Mouse (Mus musculus): ENCODE measurements around the gene Zbp1. TPM values are rescaled to one million over a fixed set of nuclear protein-coding genes. Genes with fewer than 3 reads are reported as not detected.

Zbp1 gene
- total RNA-seq, 2 experiments from 2014 or later: 3.0 to 4.4 TPM

DNA sequence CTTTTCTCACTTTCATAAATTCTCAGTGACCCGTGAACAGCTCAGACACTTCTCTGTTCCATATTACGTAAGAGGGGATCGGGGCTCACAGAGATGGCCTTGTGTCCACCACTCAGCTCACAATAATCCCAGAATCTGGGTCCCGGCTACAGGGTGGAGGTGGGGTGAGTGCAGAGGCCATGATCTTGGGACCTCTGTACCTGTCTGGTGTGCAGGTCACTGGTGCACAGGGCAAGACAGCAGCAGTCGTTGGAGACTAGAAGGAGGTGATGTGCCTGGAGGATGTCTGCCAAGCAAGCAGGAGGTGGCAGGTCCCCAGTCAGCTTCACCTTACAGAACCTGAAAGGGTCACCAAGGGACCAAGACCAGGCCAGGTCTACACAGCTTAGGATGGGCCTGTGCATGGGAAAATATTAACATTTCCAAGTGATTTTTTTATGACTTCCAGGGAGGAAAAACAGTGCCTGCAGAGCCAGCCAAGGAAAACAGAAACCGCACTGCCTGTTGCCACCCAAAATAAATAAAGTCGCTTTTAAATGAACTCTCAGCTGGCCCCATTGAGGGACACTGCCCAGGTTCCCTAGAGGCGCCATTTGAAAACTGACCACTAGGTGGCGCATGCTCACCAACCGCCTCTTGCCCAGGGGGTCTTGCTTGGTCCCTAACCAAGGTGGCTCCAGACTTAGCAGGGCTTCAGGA is 682 bp upstream of the Zbp1 start:
- peak; percentile 75; the same call in 1 of the 2 replicates for ATAC-seq (replicated peaks; ENCODE audit: low FRiP score, poor library complexity, severe bottlenecking)

DNA sequence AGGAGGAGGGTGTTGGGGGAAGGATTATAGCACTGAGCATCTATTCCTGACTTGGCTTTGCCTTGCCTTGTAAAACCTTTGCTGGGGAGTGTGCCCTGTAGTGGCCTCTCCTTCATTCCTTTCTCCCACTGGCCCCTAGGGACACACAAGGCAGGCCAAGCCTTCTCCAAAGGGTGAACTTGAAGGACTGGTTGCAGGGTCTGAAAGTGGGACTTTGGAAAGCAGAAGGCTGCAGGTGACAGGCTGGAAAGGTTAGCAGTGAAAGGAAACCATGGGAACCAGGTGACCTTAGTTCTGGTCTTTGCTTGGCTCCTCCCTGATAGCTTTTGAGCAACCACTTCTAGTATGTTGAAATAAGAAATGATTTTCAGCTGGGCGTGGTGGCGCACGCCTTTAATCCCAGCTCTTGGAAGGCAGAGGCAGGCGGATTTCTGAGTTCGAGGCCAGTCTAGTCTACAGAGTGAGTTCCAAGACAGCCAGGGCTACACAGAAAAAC is 912 bp downstream of the Zbp1 start:
- ATAC-seq (replicated peaks; ENCODE audit: low FRiP score, poor library complexity, severe bottlenecking): no peak

GRCm38 (mm10) chr2:173217246-173217645 is 1.5 kb downstream of the Zbp1 start:
- ATAC-seq (replicated peaks; ENCODE audit: low FRiP score, poor library complexity, severe bottlenecking): no peak

GRCm38 (mm10) chr2:173216840-173217239 is 1.9 kb downstream of the Zbp1 start:
- ATAC-seq (replicated peaks; ENCODE audit: low FRiP score, poor library complexity, severe bottlenecking): no peak

- no peak for ATAC-seq (replicated peaks; ENCODE audit: low FRiP score, poor library complexity, severe bottlenecking)
Observed at GRCm38 (mm10) chr2:173212227-173212626, 6.5 kb downstream of the Zbp1 start.

GRCm38 (mm10) chr2:173209091-173209815 is 9.5 kb downstream of the Zbp1 start:
- no peak for ATAC-seq (replicated peaks; ENCODE audit: low FRiP score, poor library complexity, severe bottlenecking)

DNA sequence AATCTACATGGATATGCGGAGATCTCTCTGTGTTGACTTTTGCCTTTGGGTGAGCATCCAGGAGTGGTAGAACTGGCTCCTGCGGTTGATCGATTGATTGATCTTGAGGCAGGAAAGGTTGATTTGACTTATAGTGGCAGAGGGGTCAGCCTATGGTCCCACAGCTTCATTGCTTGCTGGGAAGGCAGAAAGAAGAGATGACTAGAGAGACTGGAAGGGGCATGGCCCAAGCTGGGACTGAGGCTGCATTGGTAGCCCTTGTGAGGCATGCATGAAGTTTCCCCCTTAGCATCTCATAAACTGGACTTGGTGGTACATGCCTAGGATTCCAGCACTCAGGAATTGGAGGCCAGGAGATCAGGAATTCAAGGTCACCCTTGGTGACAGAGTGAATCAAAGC is 11.7 kb downstream of the Zbp1 start:
- ATAC-seq (replicated peaks; ENCODE audit: low FRiP score, poor library complexity, severe bottlenecking): no peak

DNA sequence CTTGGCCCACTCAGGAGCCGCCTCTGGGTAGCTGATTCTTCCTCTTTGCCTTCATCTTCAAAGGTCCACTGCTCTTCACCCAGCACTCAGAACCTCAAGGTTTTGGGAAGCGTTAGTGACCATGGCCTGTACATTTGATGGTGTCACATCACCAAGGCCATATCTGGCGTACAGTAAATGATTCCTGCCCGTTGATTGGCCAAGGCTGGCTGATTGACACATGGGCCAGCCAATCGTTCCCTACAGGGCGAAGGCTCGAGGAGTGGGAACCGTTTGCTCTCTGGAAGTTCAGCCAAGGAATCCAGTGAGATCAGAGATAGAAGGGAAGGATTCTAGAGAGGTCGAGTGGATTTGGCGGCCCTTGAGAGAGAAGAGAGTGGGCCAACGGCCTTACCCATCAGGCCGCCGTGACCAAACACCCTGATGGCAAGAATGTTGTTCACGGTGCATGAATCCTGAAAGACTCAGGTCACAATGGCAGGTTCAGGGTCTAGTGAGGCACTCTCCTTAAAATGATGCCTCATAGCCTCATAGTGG is 13.1 kb downstream of the Zbp1 start:
- no peak for ATAC-seq (replicated peaks; ENCODE audit: low FRiP score, poor library complexity, severe bottlenecking)

DNA sequence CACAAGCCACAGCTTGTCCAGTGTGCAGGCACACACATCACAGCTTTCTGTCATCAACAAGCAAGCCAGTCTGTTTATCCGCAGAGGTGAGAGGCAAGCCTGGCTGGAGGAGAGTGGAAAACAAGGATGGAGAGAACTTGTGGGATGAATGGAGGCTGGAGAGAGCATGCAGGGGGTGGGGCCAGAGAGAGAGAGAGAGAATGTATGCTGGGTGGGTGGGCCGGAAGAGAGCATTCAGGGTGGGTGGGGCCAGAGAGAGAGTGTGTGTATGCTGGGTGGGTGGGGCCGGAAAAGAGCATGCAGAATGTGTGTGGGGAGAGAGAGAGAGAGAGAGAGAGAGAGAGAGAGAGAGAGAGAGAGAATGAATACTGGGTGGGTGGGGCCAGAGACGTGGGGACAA is 14.1 kb downstream of the Zbp1 start:
- no peak for ATAC-seq (replicated peaks; ENCODE audit: low FRiP score, poor library complexity, severe bottlenecking)

DNA sequence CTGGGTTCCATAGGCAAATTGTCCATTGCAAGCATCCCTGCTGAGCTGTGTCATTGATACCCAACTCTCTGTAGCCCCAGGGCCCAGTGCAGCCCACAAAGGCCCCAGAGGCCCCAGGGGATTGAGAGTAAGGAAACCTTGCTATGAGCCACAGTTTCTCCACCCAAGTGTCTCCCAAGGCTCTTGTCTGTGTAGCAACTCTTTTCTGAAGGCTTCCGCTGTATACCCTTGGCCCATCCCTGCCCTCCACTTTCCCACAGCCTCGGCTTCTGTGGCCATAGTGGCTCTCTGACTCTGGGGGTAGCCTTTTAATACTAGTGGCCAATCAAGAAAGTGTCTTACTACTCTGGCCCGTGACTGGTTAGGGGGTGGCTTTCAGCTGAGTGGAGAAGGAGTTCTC is 15.0 kb downstream of the Zbp1 start:
- ATAC-seq (replicated peaks; ENCODE audit: low FRiP score, poor library complexity, severe bottlenecking): no peak

DNA sequence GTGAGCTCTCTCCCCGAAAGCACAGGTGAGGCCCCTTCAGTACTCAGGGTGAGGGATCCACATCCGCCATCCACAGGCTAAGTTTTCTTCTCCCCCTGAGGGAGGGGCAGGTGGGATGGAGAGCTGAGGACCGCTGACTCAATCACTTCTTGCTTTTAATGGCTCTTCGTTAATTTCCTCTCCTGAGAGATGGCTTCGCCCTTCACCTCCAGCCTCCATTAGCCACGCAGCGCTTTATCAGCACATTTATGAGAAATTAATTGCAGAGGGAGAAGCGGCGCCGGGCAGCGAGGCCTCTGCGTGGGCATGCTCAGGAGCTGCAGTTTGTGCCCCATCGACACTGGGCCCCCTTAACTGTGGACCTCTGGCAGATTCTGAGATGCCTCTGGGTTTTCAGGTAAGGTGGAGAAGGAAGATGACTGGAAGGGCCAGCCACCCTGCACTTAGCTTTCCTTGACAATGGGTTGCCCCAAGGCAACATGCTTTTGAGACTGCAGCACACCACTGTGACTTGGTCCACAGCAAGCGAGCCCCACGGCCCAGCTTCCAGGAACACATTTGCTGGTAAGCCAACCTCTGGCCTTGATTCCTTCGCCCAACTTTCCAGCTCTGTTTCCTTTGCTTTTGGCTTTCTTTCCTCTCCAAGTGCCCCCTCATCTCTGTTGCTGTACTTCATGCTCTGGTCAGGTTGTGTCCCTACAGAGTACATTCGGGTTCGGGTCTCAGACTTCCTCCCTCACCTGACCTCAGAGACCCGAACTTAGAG is 15.6 kb downstream of the Zbp1 start:
- ATAC-seq (replicated peaks; ENCODE audit: low FRiP score, poor library complexity, severe bottlenecking): no peak

DNA sequence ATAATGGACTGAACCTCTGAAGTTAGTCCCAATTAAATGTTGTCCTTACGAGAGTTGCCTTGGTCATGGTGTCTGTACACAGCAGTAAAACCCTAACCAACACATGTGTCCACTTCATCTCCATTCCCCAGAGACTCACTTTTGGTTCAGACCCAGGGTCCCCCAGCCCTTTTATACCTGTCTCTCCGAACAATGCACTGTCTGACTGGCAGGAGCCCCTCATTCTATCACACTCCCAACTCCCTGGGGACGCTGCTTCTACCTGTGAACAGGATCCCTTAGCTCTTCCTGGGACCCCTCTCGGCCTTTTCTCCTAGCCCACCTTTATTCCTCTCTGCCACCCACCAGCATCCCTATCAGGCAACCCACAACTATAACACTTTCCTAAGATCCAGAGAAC is 23.9 kb downstream of the Zbp1 start:
- no peak for ATAC-seq (replicated peaks; ENCODE audit: low FRiP score, poor library complexity, severe bottlenecking)

- no peak; the same call in 1 of the 2 replicates for ATAC-seq (replicated peaks; ENCODE audit: low FRiP score, poor library complexity, severe bottlenecking)
Observed at GRCm38 (mm10) chr2:173187182-173187855, 31.4 kb downstream of the Zbp1 start.

DNA sequence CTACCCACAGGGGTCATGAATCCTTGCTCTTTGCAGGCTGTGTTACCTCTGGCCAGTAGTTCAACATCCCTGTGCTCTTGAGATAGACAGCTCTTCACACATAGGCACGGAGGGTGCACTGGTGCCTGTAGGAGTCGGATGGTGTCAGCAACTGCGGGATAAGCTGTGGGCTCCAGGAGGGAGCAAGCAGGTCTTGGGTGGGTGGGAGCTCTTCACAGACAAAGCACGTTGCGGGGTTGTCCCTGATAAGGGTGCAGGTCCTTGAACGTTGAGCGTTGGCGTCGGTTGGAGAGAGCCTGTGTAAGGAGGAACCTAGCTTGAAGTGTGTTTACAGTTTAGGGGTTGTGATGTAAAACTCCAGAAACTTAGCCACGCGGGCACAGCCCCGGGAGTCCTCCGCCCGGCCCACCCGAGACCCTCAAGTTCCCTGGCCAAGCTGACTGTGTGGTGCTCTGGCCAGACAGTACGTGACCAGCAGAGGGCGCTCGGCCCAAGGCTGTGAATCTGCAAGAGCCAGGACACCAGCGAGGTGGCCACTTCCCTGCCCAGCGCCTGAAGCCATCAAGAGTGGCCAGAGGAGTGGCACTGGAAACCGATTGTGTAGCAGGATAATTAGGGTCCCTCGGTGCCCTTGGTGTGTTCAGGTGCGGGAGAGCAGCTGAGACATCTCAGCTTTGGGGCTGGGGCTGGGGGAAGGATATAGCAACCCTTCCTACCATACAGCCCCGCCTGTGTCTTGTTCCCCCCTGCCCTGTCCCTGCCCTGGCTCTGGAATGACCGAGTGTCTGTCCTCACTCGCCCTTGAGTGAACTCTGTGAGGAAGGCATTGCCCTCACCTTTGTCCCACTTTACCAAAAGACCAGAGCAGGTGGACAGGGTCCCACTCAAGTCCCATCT is 32.4 kb downstream of the Zbp1 start:
- ATAC-seq (replicated peaks; ENCODE audit: low FRiP score, poor library complexity, severe bottlenecking): peak; percentile 66

GRCm38 (mm10) chr2:173185282-173185681 is 33.4 kb downstream of the Zbp1 start:
- ATAC-seq (replicated peaks; ENCODE audit: low FRiP score, poor library complexity, severe bottlenecking): no peak

GRCm38 (mm10) chr2:173184475-173185080 is 34.1 kb downstream of the Zbp1 start:
- no peak for ATAC-seq (replicated peaks; ENCODE audit: low FRiP score, poor library complexity, severe bottlenecking)

- 0 out of 2 replicates have a peak, but pooled peaks have one; percentile 33 for ATAC-seq (replicated peaks; ENCODE audit: low FRiP score, poor library complexity, severe bottlenecking)
Observed at GRCm38 (mm10) chr2:173183836-173184460, 34.8 kb downstream of the Zbp1 start.

GRCm38 (mm10) chr2:173183311-173183710 is 35.4 kb downstream of the Zbp1 start:
- no peak for ATAC-seq (replicated peaks; ENCODE audit: low FRiP score, poor library complexity, severe bottlenecking)
